Mouse (Mus musculus) intestine, postnatal 0 days (tissue): ENCODE measurements around the gene Ephx4. TPM values are rescaled to one million over a fixed set of nuclear protein-coding genes. Genes with fewer than 3 reads are reported as not detected.
"Not testable (repeated sequence)": the region's sequence is repeated elsewhere in the genome, so short reads cannot be mapped to it uniquely, and the experiment has no call there.

Experiments used
- ATAC-seq: fragments of 200-750 bp; cut with Nextera tagmentation; 2 replicates; pipeline ENCODE4 v1.8.0; 2017; ENCODE audit warnings: mild to moderate bottlenecking, moderate TSS enrichment, moderate library complexity
- H3K27ac ChIP-seq: fragments of 300-500 bp; sonication (generic); 2 replicates; pipeline ENCODE4 v1.5.1; 2014; ENCODE audit warnings: mild to moderate bottlenecking, low read depth, low read length, moderate library complexity
- H3K27me3 ChIP-seq: fragments of 300-500 bp; sonication (generic); replicated peaks from 2 replicates; pipeline ENCODE4 v1.6.1; 2014; ENCODE audit warnings: low read length, mixed read lengths; ENCODE audit not compliant: control insufficient read depth, insufficient read depth
- H3K36me3 ChIP-seq: fragments of 300-500 bp; sonication (generic); 2 replicates; pipeline ENCODE4 v1.6.1; 2014; ENCODE audit warnings: mild to moderate bottlenecking, moderate library complexity; ENCODE audit not compliant: control insufficient read depth, insufficient read depth
- H3K4me1 ChIP-seq: fragments of 300-500 bp; sonication (generic); replicated peaks from 2 replicates; pipeline ENCODE4 v1.6.1; 2014; ENCODE audit warnings: antibody characterized with exemption, low read length, mixed read lengths; ENCODE audit not compliant: control insufficient read depth, insufficient read depth
- H3K4me2 ChIP-seq: fragments of 300-500 bp; sonication (generic); replicated peaks from 2 replicates; pipeline ENCODE4 v1.6.1; 2014; ENCODE audit warnings: low read depth, mild to moderate bottlenecking, moderate library complexity
- H3K4me3 ChIP-seq: fragments of 300-500 bp; sonication (generic); 2 replicates; pipeline ENCODE4 v1.5.1; 2014; ENCODE audit warnings: low read depth, low read length
- H3K9ac ChIP-seq: fragments of 300-500 bp; sonication (generic); 2 replicates; pipeline ENCODE4 v1.6.1; 2014; ENCODE audit warnings: mild to moderate bottlenecking, low read depth, low read length
- H3K9me3 ChIP-seq: fragments of 300-500 bp; sonication (generic); 2 replicates; pipeline ENCODE4 v1.6.1; 2016; ENCODE audit warnings: mixed run types; ENCODE audit not compliant: control insufficient read depth
- CTCF ChIP-seq: sonication (generic); IDR thresholded peaks from 2 replicates; pipeline ENCODE4 v1.5.1; 2016; ENCODE audit warnings: low read depth, mild to moderate bottlenecking, control low read depth, antibody characterized with exemption, moderate library complexity
- WGBS: fragments of 180-500 bp; shearing (Covaris S2); extraction: QIAGEN DNeasy Blood & Tissue Kit; methylation state at CpG from one replicate; pipeline ENCODE4 v1.1.7; 2014; 5-methylcytosine and 5-hydroxymethylcytosine counted together
- polyA plus RNA-seq: library from polyadenylated mRNA; unstranded; fragments of >200 nt; fragmentation: Nextera tagmentation; extraction: Ambion mirVana; gene quantifications from 2 replicates; pipeline ENCODE4 v1.2.1, GENCODE M21; 2015

Ephx4 gene
- polyA plus RNA-seq, 1 experiment from 2014 or later, result 0.70 TPM

DNA sequence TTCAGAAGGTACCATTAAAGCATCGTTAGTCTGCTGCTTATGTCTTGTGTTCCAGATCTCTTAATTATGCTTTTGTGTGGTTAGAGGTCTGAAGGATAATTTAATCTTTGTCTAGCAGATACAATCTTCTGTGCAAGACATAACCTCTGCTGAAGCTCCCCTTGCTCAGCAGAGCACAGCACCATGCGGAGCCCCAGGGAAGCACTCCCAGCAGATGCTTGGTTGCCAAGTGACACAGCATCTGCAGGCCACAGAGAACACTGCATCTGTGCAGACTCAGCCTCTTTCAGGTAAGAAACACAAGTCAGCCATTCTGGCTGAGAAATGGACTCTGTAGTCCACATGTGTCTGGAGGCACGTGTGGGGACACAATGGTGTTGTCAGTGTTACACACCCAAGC lies 32.5 kb upstream of the Ephx4 start:
- Histone ChIP-seq H3K9ac (no peak overlapping the region), H3K36me3 (no peaks in the 10 kb centered on the region), H3K9me3 (no peaks in the 10 kb centered on the region), H3K27ac (no peak overlapping the region), H3K4me2 (no peak overlapping the region), H3K4me3 (no peak overlapping the region), H3K4me1 (no peaks in the 10 kb centered on the region), H3K27me3 (no peaks in the 10 kb centered on the region)
- TF ChIP-seq CTCF, result no peak
- WGBS, result 78% methylated on average over 3 of the region's 3 CpGs
- ATAC-seq, result no peak

DNA sequence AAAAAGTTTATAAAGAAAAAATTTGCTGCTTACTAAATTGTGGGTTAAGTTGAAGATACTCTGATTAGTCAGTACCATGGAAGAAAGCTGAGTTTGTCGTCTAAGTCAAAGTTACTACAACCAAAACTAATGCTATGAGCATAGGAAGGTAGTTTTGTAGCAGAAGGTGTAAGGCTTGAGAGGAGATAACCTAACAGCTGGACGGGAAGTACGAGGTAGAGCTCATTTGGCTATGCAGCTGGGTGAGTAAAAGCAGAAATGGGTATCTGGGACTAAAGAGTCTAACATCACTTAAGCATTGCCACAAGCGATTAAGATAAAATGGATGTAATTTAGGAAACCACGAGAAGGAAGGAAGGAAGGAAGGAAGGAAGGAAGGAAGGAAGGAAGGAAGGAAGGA lies 31.2 kb upstream of the Ephx4 start:
- H3K4me1 ChIP-seq, result no peaks in the 10 kb centered on the region
- no peak overlapping the region for H3K4me2 ChIP-seq
- no peak for TF ChIP-seq CTCF
- no peak overlapping the region for H3K27ac ChIP-seq
- no peak for ATAC-seq
- no peak overlapping the region for H3K4me3 ChIP-seq
- no peaks in the 10 kb centered on the region for H3K27me3 ChIP-seq
- 88% methylated on average over 5 of the region's 5 CpGs for WGBS
- no peak overlapping the region for H3K9ac ChIP-seq
- H3K36me3 ChIP-seq, result no peaks in the 10 kb centered on the region
- H3K9me3 ChIP-seq, result no peaks in the 10 kb centered on the region

DNA sequence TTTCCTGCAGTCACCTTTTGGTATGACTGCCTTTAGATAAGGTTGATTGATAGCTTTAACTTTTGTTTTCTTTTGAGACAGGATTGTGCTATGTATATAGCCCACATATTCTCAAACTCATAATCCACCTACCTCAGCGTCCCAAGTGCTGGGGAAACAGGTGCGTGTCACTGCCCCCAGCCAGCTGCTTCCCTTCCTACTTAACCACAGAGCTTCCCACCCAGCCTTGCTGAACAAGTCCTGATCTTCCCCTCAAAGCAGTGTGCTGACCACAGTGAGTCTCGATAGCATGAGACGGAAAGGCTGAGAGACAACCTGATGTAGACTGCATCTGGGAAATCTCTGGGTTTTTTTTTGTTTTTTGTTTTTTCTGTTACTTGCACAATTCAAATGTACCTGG lies 29.3 kb upstream of the Ephx4 start:
- no peak for ATAC-seq
- H3K4me3 ChIP-seq, result no peak overlapping the region

DNA sequence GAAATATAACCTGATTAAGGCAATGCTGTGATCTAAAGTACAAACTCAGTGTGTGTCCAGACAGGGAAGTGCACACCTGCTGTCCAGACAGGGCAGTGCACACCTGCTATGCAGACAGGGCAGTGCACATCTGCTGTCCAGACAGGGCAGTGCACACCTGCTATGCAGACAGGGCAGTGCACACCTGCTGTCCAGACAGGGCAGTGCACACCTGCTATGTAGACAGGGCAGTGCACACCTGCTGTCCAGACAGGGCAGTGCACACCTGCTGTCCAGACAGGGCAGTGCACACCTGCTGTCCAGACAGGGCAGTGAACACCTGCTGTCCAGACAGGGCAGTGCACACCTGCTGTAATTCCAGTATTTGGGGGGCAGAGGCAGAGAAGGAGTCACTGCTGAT lies 16.1 kb upstream of the Ephx4 start:
- not testable (repeated sequence) for ATAC-seq, H3K36me3 ChIP-seq, H3K27ac ChIP-seq, H3K9me3 ChIP-seq, H3K4me2 ChIP-seq, H3K4me3 ChIP-seq, H3K4me1 ChIP-seq, H3K27me3 ChIP-seq, H3K9ac ChIP-seq
- TF ChIP-seq CTCF, result peak; percentile 32; the same call in 1 of the 2 replicates

More for the DNA sequence above, 29.3 kb upstream of the Ephx4 start:
- Histone ChIP-seq H3K4me1 (no peaks in the 10 kb centered on the region), H3K27me3 (no peaks in the 10 kb centered on the region), H3K36me3 (no peaks in the 10 kb centered on the region), H3K9me3 (no peaks in the 10 kb centered on the region), H3K27ac (no peak overlapping the region), H3K4me2 (no peak overlapping the region), H3K9ac (no peak overlapping the region)
- 76% methylated on average over 4 of the region's 4 CpGs for WGBS
- no peak for TF ChIP-seq CTCF

DNA sequence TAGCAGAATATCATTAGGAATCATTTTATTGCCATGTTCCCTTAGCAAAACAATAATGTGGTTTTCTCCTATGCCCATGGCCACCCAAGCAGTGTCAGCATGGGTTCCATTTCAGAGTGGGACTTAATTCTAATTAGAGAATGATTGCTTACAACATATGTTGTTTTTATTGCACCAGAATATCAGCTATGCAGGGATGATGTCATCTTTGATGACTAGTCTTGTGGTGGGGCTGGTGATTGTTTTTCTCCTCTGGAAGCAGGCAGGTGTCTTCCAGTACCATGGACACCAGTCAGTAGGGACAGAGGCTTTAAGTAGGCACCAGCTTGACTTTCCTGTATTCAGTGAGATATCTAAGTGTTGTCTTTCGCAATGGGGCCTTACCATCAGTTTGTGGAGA lies 14.7 kb upstream of the Ephx4 start:
- Histone ChIP-seq H3K9ac (no peak overlapping the region), H3K9me3 (no peaks in the 10 kb centered on the region), H3K4me3 (no peak overlapping the region), H3K4me1 (no peaks in the 10 kb centered on the region), H3K27me3 (no peaks in the 10 kb centered on the region), H3K4me2 (no peak overlapping the region), H3K36me3 (no peaks in the 10 kb centered on the region; the same call in 1 of the 2 replicates), H3K27ac (no peak overlapping the region)
- ATAC-seq, result no peak
- WGBS, result 95% methylated on average over 1 of the region's 1 CpGs
- TF ChIP-seq CTCF, result no peak

DNA sequence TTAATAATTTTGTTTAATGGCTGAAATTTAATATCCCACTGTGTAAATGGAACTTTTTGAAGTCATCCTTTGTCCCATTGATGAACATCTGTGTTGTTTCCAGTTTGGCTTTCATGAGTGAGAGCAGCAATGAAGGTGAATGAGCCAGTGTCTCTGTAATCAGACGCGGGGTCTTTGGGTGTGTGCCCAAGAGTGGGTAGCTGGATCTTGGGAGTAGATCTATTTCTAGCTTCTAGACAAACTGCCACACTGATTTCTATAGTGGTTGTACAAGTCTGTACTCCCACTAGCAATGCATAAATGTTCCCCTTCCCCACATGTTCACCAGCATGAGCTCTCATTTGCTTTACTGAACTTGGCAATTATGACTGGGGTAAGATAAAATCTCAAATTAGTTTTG lies 13.2 kb upstream of the Ephx4 start:
- H3K4me3 ChIP-seq, result no peak overlapping the region

DNA sequence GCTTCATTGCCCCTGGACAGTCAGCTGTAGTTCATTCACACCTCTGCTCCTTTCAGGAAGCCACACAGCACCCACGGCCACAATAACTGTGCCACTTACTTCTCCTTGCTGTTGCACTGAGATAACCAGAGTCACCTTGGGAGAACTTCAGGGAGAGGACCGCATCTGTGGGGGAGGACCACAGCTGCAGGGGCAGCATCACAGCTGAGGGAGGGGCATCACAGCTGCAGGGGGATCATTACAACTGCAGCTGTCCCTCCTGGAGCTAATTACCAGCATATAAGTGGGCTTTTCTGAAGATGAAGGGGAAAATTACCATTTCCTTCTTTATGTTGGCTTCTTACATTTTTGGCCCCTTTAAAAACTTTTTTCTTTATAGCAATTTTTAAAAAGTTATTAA lies 8.1 kb upstream of the Ephx4 start:
- Histone ChIP-seq H3K36me3 (no peaks in the 10 kb centered on the region), H3K27me3 (no peaks in the 10 kb centered on the region), H3K9ac (no peak overlapping the region), H3K4me3 (no peak overlapping the region), H3K4me2 (no peak overlapping the region), H3K27ac (no peak overlapping the region), H3K4me1 (no peaks in the 10 kb centered on the region), H3K9me3 (no peaks in the 10 kb centered on the region)
- TF ChIP-seq CTCF, result no peak
- ATAC-seq, result no peak
- WGBS, result 70% methylated on average over 2 of the region's 2 CpGs

More for the DNA sequence above, 13.2 kb upstream of the Ephx4 start:
- ATAC-seq, result no peak
- WGBS, result 88% methylated on average over 2 of the region's 2 CpGs
- Histone ChIP-seq H3K27me3 (no peaks in the 10 kb centered on the region), H3K4me1 (no peaks in the 10 kb centered on the region), H3K9me3 (no peaks in the 10 kb centered on the region), H3K27ac (no peak overlapping the region), H3K9ac (no peak overlapping the region), H3K36me3 (no peaks in the 10 kb centered on the region; the same call in 1 of the 2 replicates), H3K4me2 (no peak overlapping the region)
- TF ChIP-seq CTCF, result no peak
